Comparison of ENCODE assay signal across 13 mouse cellular contexts in the genomic region with DNA sequence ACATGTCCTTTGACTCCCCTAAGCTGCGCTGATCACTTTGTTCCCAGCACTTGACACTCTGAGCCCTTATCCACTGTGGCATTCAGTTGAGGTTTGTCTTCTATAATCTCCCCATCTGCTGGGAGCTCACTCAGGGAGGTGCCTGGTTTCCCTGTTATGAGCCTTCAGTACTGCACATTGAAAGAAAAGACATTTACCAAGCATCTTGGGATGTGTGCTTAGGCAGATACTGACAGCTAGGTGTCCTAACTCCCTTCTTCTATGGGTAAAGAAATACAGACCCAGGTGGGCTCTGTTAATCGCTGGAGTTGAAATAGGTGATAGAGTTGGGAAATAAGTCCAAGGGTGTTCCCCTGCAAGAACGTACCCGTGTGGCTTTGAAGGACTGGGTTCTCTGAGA.
"Had no signal": no experiment of that assay in that cellular context is flagged by ENCODE, and none has a peak within 500 bp of the region (broad histone marks: within the 10 kb centered on the region; RNA-seq: fewer than 3 reads in every experiment).

No protein-coding gene starts in this region.

- ATAC-seq: liver, embryonic 12.5 days; midbrain, embryonic 15.5 days had no signal

- H3K9me3 ChIP-seq: kidney, embryonic 15.5 days; liver, embryonic 12.5 days; midbrain, embryonic 10.5 days; midbrain, embryonic 15.5 days; neural tube, embryonic 13.5 days had no signal

- H3K27me3 ChIP-seq: liver, embryonic 12.5 days; midbrain, embryonic 15.5 days; neural tube, embryonic 13.5 days had no signal

- H3K27ac ChIP-seq: kidney, embryonic 15.5 days; left cerebral cortex, adult 2 months; liver, embryonic 12.5 days; midbrain, embryonic 10.5 days; midbrain, embryonic 15.5 days; neural tube, embryonic 13.5 days had no signal

- H3K4me2 ChIP-seq: kidney, embryonic 15.5 days; liver, embryonic 12.5 days; lung, embryonic 14.5 days; midbrain, embryonic 15.5 days; neural tube, embryonic 13.5 days had no signal

- H3K36me3 ChIP-seq: kidney, embryonic 15.5 days; liver, embryonic 12.5 days; midbrain, embryonic 10.5 days; midbrain, embryonic 15.5 days; neural tube, embryonic 13.5 days had no signal

- H3K4me1 ChIP-seq: liver, embryonic 12.5 days; midbrain, embryonic 15.5 days had no signal

- H3K4me3 ChIP-seq: kidney, embryonic 15.5 days; left cerebral cortex, adult 2 months; liver, embryonic 12.5 days; midbrain, embryonic 10.5 days; midbrain, embryonic 15.5 days; neural tube, embryonic 13.5 days had no signal

- DNase-seq: kidney, adult 18-20 months; kidney, postnatal 14 days; lung, embryonic 14.5 days; lung, postnatal 10 days; lung, postnatal 4 days; retina, postnatal 1 day; thymus, postnatal 36 days had no signal

- H3K9ac ChIP-seq: kidney, embryonic 15.5 days; liver, embryonic 12.5 days; lung, embryonic 14.5 days; midbrain, embryonic 15.5 days; neural tube, embryonic 13.5 days had no signal
